Mouse (Mus musculus) layer of hippocampus, adult 9-10 months (tissue): Measurements from ENCODE around the gene Esrra.
"Not testable (repeated sequence)": the region's sequence is repeated elsewhere in the genome, so short reads cannot be mapped to it uniquely, and the experiment has no call there.

ENCODE experiments used
- DNase-seq: peaks from one replicate; pipeline ENCODE4 v3.0.0; 2022; ENCODE audit warnings: low spot score

Esrra gene

GRCm38 (mm10) chr19:6903031-6903430, 18.6 kb downstream of the Esrra start:
- DNase-seq: no peak

DNA sequence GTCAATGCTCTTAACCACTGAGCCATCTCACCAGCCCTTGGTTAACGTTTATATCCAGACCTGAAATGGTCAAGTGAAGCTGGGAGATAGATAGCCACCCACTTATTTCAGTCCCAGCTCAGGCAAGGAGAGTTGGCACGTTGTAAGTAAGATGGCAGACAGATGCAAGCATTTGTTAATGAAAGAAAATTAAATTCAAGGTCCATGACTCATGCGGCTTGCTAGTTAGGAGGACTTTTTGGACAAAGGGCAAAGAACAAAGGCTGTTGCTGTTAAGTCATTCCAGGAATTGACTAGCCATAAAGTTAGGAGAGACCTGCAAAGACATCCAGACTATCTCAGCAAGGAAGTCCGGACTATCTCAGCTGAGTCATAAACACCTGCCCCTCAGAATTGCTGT, 22.0 kb downstream of the Esrra start:
- no peak for DNase-seq

- DNase-seq: not testable (repeated sequence)
These were observed 25.9 kb downstream of the Esrra start for GRCm38 (mm10) chr19:6895608-6896305.

DNA sequence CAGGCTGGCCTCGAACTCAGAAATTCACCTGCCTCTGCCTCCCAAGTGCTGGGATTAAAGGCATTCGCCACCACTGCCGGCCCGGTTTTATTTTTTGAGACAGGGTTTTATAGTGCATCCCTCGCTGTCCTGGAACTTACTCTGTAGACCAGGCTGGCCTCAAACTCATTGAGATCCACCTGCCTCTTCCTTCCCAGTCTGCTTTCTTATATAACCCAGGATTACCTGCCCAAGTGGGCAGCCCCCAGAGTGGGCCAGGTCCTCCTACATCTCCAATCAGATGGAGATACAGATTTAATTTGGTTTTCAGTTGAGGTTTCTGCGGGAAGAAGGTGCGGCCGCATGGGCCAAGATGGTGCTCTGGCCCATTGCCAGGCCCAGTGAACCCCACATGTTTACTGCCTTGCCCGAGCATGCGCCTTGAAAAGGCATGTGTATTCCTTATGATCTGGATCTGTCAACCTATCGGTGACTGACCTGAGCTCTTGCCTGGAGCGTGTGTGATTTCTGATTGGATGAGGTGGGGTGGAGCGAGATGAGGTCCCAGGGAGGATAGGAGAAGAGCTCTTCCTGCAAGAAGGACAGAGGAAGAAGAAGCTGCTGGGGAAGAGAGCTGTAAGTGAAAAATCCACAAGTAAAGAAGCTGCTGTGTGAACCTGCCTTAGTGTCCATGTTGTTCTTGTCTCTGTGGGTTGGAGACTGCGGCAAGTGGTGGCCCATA, 27.7 kb downstream of the Esrra start:
- DNase-seq: no peak

GRCm38 (mm10) chr19:6892512-6892911, 29.1 kb downstream of the Esrra start:
- DNase-seq: no peak

DNA sequence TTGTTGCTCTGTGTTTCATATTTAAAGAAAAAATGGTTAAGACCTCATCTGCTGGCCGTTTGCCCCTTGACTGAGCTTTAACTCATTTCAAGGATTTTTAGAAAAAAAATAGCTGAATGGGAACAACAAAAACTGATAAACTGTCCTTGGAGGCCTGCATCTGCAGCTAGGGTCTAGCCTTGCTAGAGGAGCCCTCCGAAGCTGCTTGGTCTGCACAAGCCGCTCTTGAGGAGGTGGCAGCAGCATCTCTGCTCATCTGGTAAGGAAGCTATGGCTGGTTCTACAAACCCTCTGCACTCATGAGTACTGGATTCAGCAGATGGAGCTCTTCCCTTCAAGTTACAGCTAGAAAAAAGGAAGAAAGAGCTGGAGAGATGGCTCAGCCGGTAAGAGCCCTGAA, 43.6 kb downstream of the Esrra start:
- no peak for DNase-seq

- DNase-seq: no peak
These were observed 44.8 kb downstream of the Esrra start for GRCm38 (mm10) chr19:6876799-6877198.

- no peak for DNase-seq
These were observed 45.8 kb downstream of the Esrra start for GRCm38 (mm10) chr19:6875834-6876233.

- DNase-seq: no peak
These were observed 47.4 kb downstream of the Esrra start for GRCm38 (mm10) chr19:6874257-6874656.

- DNase-seq: no peak
These were observed 48.9 kb downstream of the Esrra start for GRCm38 (mm10) chr19:6872701-6873100.

GRCm38 (mm10) chr19:6871574-6872271, 49.9 kb downstream of the Esrra start:
- no peak for DNase-seq

GRCm38 (mm10) chr19:6869355-6869754, 52.3 kb downstream of the Esrra start:
- no peak for DNase-seq

DNA sequence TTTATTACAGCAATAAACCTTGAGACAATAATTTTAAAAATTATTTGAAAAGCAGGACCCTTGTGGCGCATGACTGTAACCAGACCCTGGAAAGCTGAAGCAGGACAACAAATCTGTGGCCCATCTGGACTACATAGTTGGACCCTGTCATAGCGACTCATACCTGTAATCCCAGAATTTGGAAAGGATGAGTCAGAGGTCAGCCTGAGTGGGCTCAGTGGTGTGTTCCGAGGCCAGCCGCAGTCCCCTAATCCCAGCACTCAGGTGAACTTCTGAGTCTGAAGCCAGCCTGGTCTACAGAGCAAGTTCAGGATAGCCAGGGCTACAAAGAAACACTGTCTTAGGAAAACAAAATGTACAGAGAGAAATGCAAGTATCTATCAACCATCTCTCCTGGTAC, 60.2 kb downstream of the Esrra start:
- DNase-seq: no peak
